Mouse (Mus musculus) heart, postnatal 0 days (tissue): ENCODE measurements at regions not wholly inside any gene's neighbourhood (a gene's known extent, or its start where the extent isn't known, plus 50 kb on each side); places are given as distances from the start of the nearest gene placed in this dataset.

ENCODE experiments used
- ATAC-seq: fragments of 200-750 bp; cut with Nextera tagmentation; 2 replicates; pipeline ENCODE4 v1.8.0; 2017; ENCODE audit warnings: low read depth, moderate number of reproducible peaks, moderate library complexity; ENCODE audit not compliant: insufficient read depth
- DNase-seq: peaks from one replicate; pipeline ENCODE4 v3.0.0-alpha.2; 2016; ENCODE audit warnings: low spot score
- H3K27ac ChIP-seq: fragments of 300-500 bp; sonication (generic); 2 replicates; pipeline ENCODE4 v1.5.1; 2014; ENCODE audit warnings: low read depth, mild to moderate bottlenecking
- H3K27me3 ChIP-seq: fragments of 300-500 bp; sonication (generic); 2 replicates; pipeline ENCODE4 v1.6.1; 2014; ENCODE audit warnings: low read length, mixed read lengths; ENCODE audit not compliant: control insufficient read depth, insufficient read depth
- H3K36me3 ChIP-seq: fragments of 300-500 bp; sonication (generic); replicated peaks from 2 replicates; pipeline ENCODE4 v1.6.1; 2014; ENCODE audit warnings: low read length, mixed read lengths; ENCODE audit not compliant: control insufficient read depth, insufficient read depth
- H3K4me1 ChIP-seq: fragments of 300-500 bp; sonication (generic); 2 replicates; pipeline ENCODE4 v1.6.1; 2014; ENCODE audit warnings: antibody characterized with exemption; ENCODE audit not compliant: control insufficient read depth, insufficient read depth
- H3K4me2 ChIP-seq: fragments of 300-500 bp; sonication (generic); 2 replicates; pipeline ENCODE4 v1.6.1; 2014; ENCODE audit warnings: low read depth, mild to moderate bottlenecking, low read length, moderate library complexity
- H3K4me3 ChIP-seq: fragments of 300-500 bp; sonication (generic); 2 replicates; pipeline ENCODE4 v1.5.1; 2014; ENCODE audit warnings: low read depth, low read length
- H3K9ac ChIP-seq: fragments of 300-500 bp; sonication (generic); replicated peaks from 2 replicates; pipeline ENCODE4 v1.6.1; 2014; ENCODE audit warnings: low read depth, low read length, mixed read lengths
- H3K9me3 ChIP-seq: fragments of 300-500 bp; sonication (generic); replicated peaks from 2 replicates; pipeline ENCODE4 v1.6.1; 2016; ENCODE audit warnings: low read length; ENCODE audit not compliant: control insufficient read depth
- CTCF ChIP-seq: IDR thresholded peaks from 2 replicates; pipeline ENCODE4 v1.5.1; 2016; ENCODE audit warnings: antibody characterized with exemption, control low read depth, low read depth
- EP300 ChIP-seq: IDR thresholded peaks from 2 replicates; pipeline ENCODE4 v1.6.1; 2016; ENCODE audit warnings: antibody characterized with exemption, low read depth
- WGBS: fragments of 180-500 bp; shearing (Covaris S2); extraction: QIAGEN DNeasy Blood & Tissue Kit; methylation state at CpG from one replicate; pipeline ENCODE4 v1.1.7; 2014; 5-methylcytosine and 5-hydroxymethylcytosine counted together

DNA sequence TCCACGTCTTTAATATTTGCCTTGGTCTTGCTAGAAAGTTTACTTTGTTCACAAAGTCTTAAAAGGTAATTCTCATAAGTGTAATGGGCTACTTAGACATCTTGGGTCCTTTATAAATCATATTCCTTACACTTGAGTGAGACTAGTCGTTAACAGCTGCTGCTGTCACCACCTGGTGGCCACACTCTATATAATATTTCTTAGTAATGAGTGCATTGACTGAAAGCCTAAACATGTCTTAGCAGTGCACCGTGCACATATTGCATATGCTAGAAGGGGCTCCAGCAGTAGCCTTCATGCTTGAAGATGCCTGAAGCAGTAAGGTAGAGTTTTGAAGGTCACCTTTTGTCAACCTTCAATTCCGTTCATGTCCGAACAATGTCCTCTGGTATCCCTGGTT lies 177.2 kb downstream of the Nuf2 start:
- Histone ChIP-seq H3K27ac (no peak overlapping the region), H3K4me1 (no peaks in the 10 kb centered on the region), H3K9ac (no peak overlapping the region), H3K4me2 (no peak overlapping the region), H3K27me3 (no peaks in the 10 kb centered on the region), H3K36me3 (no peaks in the 10 kb centered on the region), H3K9me3 (no peaks in the 10 kb centered on the region), H3K4me3 (no peak overlapping the region)
- ATAC-seq (no peak), DNase-seq (no peak)
- 66% methylated on average over 5 of the region's 5 CpGs for WGBS
- TF ChIP-seq EP300 (no peak), CTCF (peak; percentile 47; the same call in 1 of the 2 replicates)

DNA sequence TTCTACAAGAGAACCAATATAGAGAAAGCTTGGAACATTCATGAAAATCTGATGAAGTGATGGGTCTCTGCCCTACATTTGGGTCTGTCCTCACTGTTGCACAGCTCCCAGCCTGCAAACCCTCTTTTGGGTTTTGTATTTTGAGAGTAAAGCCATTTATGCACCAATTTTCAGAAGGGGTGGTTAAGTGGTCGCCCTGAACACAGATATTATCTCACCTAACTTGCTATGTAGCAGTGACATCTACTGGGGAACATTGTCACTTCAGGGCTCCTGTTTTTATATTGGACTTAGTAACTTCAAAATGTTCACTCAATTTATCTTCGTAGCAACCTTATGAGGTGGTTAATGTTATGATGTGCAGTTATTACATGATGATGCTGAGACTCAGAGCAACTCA lies 183.6 kb downstream of the Nuf2 start:
- ATAC-seq (no peak), DNase-seq (peak; percentile 24)
- Histone ChIP-seq H3K9ac (no peak overlapping the region), H3K27ac (no peak overlapping the region), H3K4me2 (no peak overlapping the region), H3K4me1 (no peaks in the 10 kb centered on the region), H3K36me3 (no peaks in the 10 kb centered on the region), H3K27me3 (no peaks in the 10 kb centered on the region), H3K4me3 (no peak overlapping the region), H3K9me3 (no peaks in the 10 kb centered on the region)
- 38% methylated on average over 2 of the region's 2 CpGs for WGBS
- TF ChIP-seq EP300 (no peak), CTCF (peak; percentile 62)

- H3K4me2 ChIP-seq: no peak overlapping the region
- H3K27me3 ChIP-seq: no peaks in the 10 kb centered on the region
- TF ChIP-seq EP300 (no peak), CTCF (no peak)
- H3K27ac ChIP-seq: no peak overlapping the region
- ATAC-seq: no peak
- no peaks in the 10 kb centered on the region for H3K9me3 ChIP-seq
- WGBS: 91% methylated on average over 1 of the region's 1 CpGs
- H3K9ac ChIP-seq: no peak overlapping the region
- H3K36me3 ChIP-seq: no peaks in the 10 kb centered on the region
- H3K4me3 ChIP-seq: no peak overlapping the region
- DNase-seq: no peak
- no peaks in the 10 kb centered on the region for H3K4me1 ChIP-seq
These were observed 184.4 kb downstream of the Nuf2 start for GRCm38 (mm10) chr1:169346876-169347275.

DNA sequence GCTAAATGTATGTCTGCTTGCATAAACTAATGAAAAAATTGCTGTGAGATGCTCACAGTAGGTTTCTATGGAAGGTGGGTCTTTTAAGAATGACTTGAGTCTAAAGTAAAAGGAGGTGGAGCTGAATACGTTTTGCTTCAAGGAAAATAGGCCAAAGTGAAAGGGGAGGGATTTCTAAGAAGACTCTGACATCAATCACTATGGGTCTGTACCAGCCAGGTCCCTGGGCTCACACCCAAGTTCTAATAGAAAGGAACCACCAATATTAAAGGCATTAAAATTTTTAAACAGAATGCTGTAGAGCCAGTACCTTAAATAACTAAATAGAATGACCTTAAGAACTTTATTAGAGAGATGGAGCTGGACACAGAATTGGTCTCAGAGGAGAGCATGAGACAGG lies 190.1 kb downstream of the Nuf2 start:
- no peak for ATAC-seq
- Histone ChIP-seq H3K4me1 (no peaks in the 10 kb centered on the region), H3K27ac (no peak overlapping the region), H3K36me3 (no peaks in the 10 kb centered on the region), H3K4me3 (no peak overlapping the region), H3K9me3 (no peaks in the 10 kb centered on the region), H3K4me2 (no peak overlapping the region), H3K27me3 (no peaks in the 10 kb centered on the region), H3K9ac (no peak overlapping the region)
- WGBS: 70% methylated on average over 1 of the region's 1 CpGs
- no peak for DNase-seq
- TF ChIP-seq EP300 (no peak), CTCF (no peak)

- H3K4me1 ChIP-seq: no peaks in the 10 kb centered on the region
- WGBS: 33% methylated on average over 4 of the region's 4 CpGs
- H3K4me2 ChIP-seq: no peak overlapping the region
- H3K27me3 ChIP-seq: no peaks in the 10 kb centered on the region
- ATAC-seq: no peak
- no peak for TF ChIP-seq EP300
- H3K9ac ChIP-seq: no peak overlapping the region
- H3K9me3 ChIP-seq: no peaks in the 10 kb centered on the region
- no peak for DNase-seq
- no peaks in the 10 kb centered on the region for H3K36me3 ChIP-seq
- H3K27ac ChIP-seq: no peak overlapping the region
- H3K4me3 ChIP-seq: no peak overlapping the region
These were observed 192.8 kb downstream of the Nuf2 start for GRCm38 (mm10) chr1:169338461-169338860.

- DNase-seq (no peak), ATAC-seq (no peak)
- Histone ChIP-seq H3K9ac (no peak overlapping the region), H3K27ac (no peak overlapping the region), H3K36me3 (no peaks in the 10 kb centered on the region), H3K4me2 (no peak overlapping the region), H3K4me3 (no peak overlapping the region), H3K4me1 (no peaks in the 10 kb centered on the region), H3K9me3 (no peaks in the 10 kb centered on the region), H3K27me3 (no peaks in the 10 kb centered on the region)
- no peak for TF ChIP-seq CTCF
- TF ChIP-seq EP300: no peak
- WGBS: 74% methylated on average over 5 of the region's 5 CpGs
These were observed 199.1 kb downstream of the Nuf2 start for GRCm38 (mm10) chr1:169332165-169332564.
